Mouse (Mus musculus) bone marrow macrophage, adult 2 months (primary cell): ENCODE measurements around the gene Acy3. TPM values are rescaled to one million over a fixed set of nuclear protein-coding genes. Genes with fewer than 3 reads are reported as not detected.

Experiments
- H3K27ac ChIP-seq: 2 replicates; pipeline ENCODE4 v1.5.1; 2012; ENCODE audit warnings: low read depth, low read length; ENCODE audit not compliant: insufficient read depth
- H3K4me1 ChIP-seq: 2 replicates; pipeline ENCODE4 v1.6.1; 2012; ENCODE audit warnings: low read length; ENCODE audit not compliant: control insufficient read depth, insufficient read depth
- H3K4me3 ChIP-seq: 2 replicates; pipeline ENCODE4 v1.5.1; 2012; ENCODE audit warnings: mild to moderate bottlenecking, low read length, moderate library complexity; ENCODE audit not compliant: insufficient read depth
- CTCF ChIP-seq: IDR thresholded peaks from 2 replicates; pipeline ENCODE4 v1.5.1; 2012; ENCODE audit warnings: low read depth, mild to moderate bottlenecking, low read length, moderate library complexity
- POLR2A ChIP-seq: IDR thresholded peaks from 2 replicates; pipeline ENCODE4 v1.6.1; 2012; ENCODE audit warnings: mild to moderate bottlenecking, low read depth, low read length, borderline replicate concordance
- polyA plus RNA-seq: library from polyadenylated mRNA; stranded (reverse); fragments of >200 nt; gene quantifications from 2 replicates; pipeline ENCODE4 v1.2.4, GENCODE M21; 2012; ENCODE audit not compliant: missing spikeins, insufficient read depth, insufficient read length

Acy3 gene
- polyA plus RNA-seq: 1.1 TPM in 1 of 2 replicates, not detected in the other

- H3K4me3 ChIP-seq: no peak within 1 kb of the TSS
- no peak within 1 kb of the TSS for H3K27ac ChIP-seq
- TF ChIP-seq CTCF (no peak), POLR2A (no peak)
- H3K4me1 ChIP-seq: peaks cover 5% of the 10 kb centered on the region; the same call in 1 of the 2 replicates
Measured at GRCm38 (mm10) chr19:3986334-3986733, at the start of gene Acy3. TSS of gene Acy3 (plus strand) at chr19:3986570.

- Histone ChIP-seq H3K4me3 (no peak overlapping the region), H3K4me1 (peaks cover 15% of the 10 kb centered on the region), H3K27ac (no peak overlapping the region)
- no peak for TF ChIP-seq CTCF
- TF ChIP-seq POLR2A: no peak
Measured at GRCm38 (mm10) chr19:3942315-3942714, 44.1 kb upstream of the Acy3 start.

- no peak for TF ChIP-seq POLR2A
- no peak for TF ChIP-seq CTCF
- Histone ChIP-seq H3K4me3 (no peak overlapping the region), H3K4me1 (peaks cover 8% of the 10 kb centered on the region; the same call in 1 of the 2 replicates), H3K27ac (no peak overlapping the region)
Measured at GRCm38 (mm10) chr19:3942986-3943735, 43.2 kb upstream of the Acy3 start.

DNA sequence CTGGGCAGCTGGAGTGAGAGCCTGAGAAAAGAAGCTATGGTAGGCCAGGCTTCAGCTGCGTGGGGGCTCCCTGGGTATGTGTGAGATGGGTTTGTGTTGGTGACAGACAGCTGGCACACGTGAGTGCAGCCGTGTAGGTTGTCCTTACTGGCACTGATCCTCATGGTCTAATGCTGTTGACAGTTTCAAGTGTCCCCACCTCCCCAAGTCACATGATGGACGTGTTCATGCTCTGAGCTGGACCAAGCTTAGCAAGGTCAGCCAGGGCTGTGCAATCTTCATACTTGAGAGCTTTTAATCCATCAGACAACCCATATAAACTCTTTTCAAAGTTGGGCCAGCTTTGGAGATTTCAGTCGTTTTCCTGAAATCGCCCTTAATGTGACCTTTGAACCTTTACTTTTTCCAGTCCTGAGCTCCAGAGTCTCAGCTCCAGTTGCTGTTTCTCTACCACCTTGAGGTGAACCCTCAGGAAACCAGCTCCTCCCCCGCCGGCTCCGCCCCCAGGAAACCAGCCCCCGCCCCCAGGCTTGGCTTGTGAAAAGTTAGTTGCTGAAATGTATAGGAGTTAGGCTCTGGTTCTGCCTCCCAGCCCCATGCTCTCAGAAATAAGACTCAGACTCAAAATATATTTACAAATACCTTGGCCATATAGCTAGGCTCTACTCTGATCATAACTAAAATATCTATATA is 40.4 kb upstream of the Acy3 start:
- no peak overlapping the region for H3K27ac ChIP-seq
- TF ChIP-seq CTCF (no peak), POLR2A (no peak)
- H3K4me3 ChIP-seq: no peak overlapping the region
- peaks cover 19% of the 10 kb centered on the region for H3K4me1 ChIP-seq

- TF ChIP-seq POLR2A (no peak), CTCF (peak; percentile 42; the same call in 1 of the 2 replicates)
- peaks cover 24% of the 10 kb centered on the region for H3K4me1 ChIP-seq
- H3K27ac ChIP-seq: no peak overlapping the region
- H3K4me3 ChIP-seq: no peak overlapping the region
Measured at GRCm38 (mm10) chr19:3946715-3947114, 39.7 kb upstream of the Acy3 start.

DNA sequence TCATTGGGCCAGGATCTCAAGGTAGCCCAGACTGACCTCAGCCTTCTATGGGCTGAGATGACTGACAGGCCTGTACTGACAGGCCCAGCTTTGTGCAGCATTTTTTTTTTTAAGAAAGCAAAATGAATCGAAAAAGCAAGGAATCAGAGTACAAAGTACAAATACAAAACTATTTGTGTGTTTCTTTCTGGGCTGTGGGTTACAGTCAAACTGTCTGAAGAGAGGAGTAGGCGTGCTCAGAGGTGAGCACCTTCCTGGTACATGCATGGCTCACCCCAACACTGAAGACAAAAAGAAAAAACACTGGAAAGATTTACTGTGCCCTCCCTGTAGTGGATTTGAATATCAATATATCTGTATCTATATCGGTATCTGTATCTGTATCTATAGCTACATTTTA is 38.6 kb upstream of the Acy3 start:
- Histone ChIP-seq H3K27ac (no peak overlapping the region), H3K4me1 (peaks cover 23% of the 10 kb centered on the region), H3K4me3 (no peak overlapping the region)
- TF ChIP-seq POLR2A: no peak
- no peak for TF ChIP-seq CTCF

GRCm38 (mm10) chr19:3948546-3948945 is 37.8 kb upstream of the Acy3 start:
- H3K4me3 ChIP-seq: no peak overlapping the region
- TF ChIP-seq POLR2A: no peak
- H3K27ac ChIP-seq: no peak overlapping the region
- H3K4me1 ChIP-seq: peaks cover 23% of the 10 kb centered on the region

DNA sequence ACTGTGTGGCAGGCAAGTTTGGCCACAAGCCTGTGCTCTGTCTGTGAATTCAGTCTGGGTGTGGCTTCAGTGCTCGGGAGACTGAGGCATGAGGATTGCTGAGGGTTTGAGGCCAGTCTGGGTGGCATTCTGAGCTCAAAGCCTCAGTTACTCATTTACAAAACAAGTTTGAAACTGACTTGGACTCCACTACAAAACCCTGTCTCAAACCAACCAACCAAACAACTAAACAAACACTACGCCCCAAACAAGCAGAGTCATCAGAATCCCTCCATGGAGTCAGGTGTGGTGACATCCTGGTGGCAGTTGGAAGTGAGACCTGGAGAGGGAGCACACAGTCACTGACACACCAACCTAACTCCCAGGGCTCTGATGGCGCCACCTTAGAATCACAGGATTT is 36.0 kb upstream of the Acy3 start:
- Histone ChIP-seq H3K27ac (no peak overlapping the region), H3K4me3 (no peak overlapping the region), H3K4me1 (peaks cover 26% of the 10 kb centered on the region)
- no peak for TF ChIP-seq CTCF
- TF ChIP-seq POLR2A: no peak

DNA sequence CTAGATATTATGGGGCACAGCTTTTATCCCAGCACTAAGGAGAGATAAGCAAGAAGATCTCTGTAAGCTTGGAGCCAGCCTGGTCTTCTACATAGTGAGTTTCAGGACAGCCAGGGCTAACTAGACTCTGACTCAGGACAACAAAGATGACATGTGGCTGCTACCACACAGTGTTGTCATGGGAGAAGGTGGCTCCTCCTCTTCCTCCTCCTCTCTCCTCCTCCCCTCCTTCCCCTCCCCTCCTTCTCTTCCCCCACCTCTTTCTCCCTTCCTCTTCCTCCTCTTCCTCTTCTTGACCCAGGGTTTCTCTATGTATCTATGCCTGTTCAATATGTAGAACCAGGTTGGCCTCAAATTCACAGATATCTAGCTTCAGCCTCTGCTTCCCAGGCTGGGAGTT is 34.9 kb upstream of the Acy3 start:
- Histone ChIP-seq H3K27ac (no peak overlapping the region), H3K4me1 (peaks cover 21% of the 10 kb centered on the region), H3K4me3 (no peak overlapping the region)
- no peak for TF ChIP-seq CTCF
- TF ChIP-seq POLR2A: no peak

- Histone ChIP-seq H3K27ac (no peak overlapping the region), H3K4me1 (peaks cover 21% of the 10 kb centered on the region), H3K4me3 (no peak overlapping the region)
- TF ChIP-seq CTCF: no peak
Measured at GRCm38 (mm10) chr19:3952099-3952498, 34.3 kb upstream of the Acy3 start.
